Mouse (Mus musculus) MEL (cell line): ENCODE measurements around the gene Gramd2.

Source experiments
- CTCF ChIP-seq, 3 experiments: IDR thresholded peaks in 2 of 3; conservative IDR thresholded peaks in 1 of 3; 2 replicates each; pipeline ENCODE4 v1.5.1; 2011 to 2012; ENCODE audit warnings: low read length in 3 of 3, low read depth in 2 of 3, mild to moderate bottlenecking in 2 of 3, improper control_type of control experiment in 1 of 3, inconsistent platforms in 1 of 3, mixed read lengths in 1 of 3, moderate library complexity in 1 of 3; ENCODE audit not compliant: control insufficient read depth in 1 of 3, insufficient read depth in 1 of 3, poor library complexity in 1 of 3, severe bottlenecking in 1 of 3
- EP300 ChIP-seq, 2 experiments: IDR thresholded peaks; 2 replicates each; pipeline ENCODE4 v1.6.1; 2011; ENCODE audit warnings: improper control_type of control experiment in 2 of 2, low read length in 2 of 2, low read depth in 1 of 2, mild to moderate bottlenecking in 1 of 2
- HCFC1 ChIP-seq: IDR thresholded peaks from 2 replicates; pipeline ENCODE4 v1.6.1; 2012; ENCODE audit warnings: low read depth, mild to moderate bottlenecking, inconsistent platforms, low read length, improper control_type of control experiment, moderate library complexity
- JUND ChIP-seq: IDR thresholded peaks from 2 replicates; pipeline ENCODE4 v1.6.1; 2011; ENCODE audit warnings: low read depth, mild to moderate bottlenecking, improper control_type of control experiment, low read length
- MAFK ChIP-seq: IDR thresholded peaks from 2 replicates; pipeline ENCODE4 v1.6.1; 2011; ENCODE audit warnings: low read depth, mild to moderate bottlenecking, low read length, improper control_type of control experiment, borderline replicate concordance
- POLR2A ChIP-seq, 2 experiments: IDR thresholded peaks; 2 replicates each; pipeline ENCODE4 v1.6.1; 2011 to 2012; ENCODE audit warnings: low read length in 2 of 2, mild to moderate bottlenecking in 2 of 2, control low read depth in 1 of 2, improper control_type of control experiment in 1 of 2, low read depth in 1 of 2, moderate library complexity in 1 of 2; ENCODE audit not compliant: control insufficient read depth in 1 of 2, insufficient read depth in 1 of 2, poor library complexity in 1 of 2
- SIN3A ChIP-seq: IDR thresholded peaks from 2 replicates; pipeline ENCODE4 v1.6.1; 2012; ENCODE audit warnings: low read length, improper control_type of control experiment, inconsistent platforms
- TCF12 ChIP-seq: IDR thresholded peaks from 2 replicates; pipeline ENCODE4 v1.6.1; 2014; ENCODE audit warnings: low read depth, mild to moderate bottlenecking, inconsistent platforms, low read length, improper control_type of control experiment, moderate library complexity
- USF1 ChIP-seq: IDR thresholded peaks from 2 replicates; pipeline ENCODE4 v1.6.1; 2014; ENCODE audit warnings: low read depth, mild to moderate bottlenecking, inconsistent platforms, low read length, improper control_type of control experiment, moderate library complexity
- ZNF384 ChIP-seq: IDR thresholded peaks from 2 replicates; pipeline ENCODE4 v1.6.1; 2012; ENCODE audit warnings: low read depth, mild to moderate bottlenecking, inconsistent platforms, low read length, improper control_type of control experiment

GRCm38 (mm10) chr9:59760515-59760914 is 80.6 kb downstream of the Gramd2 start:
- no peak for TF ChIP-seq MAFK
- TF ChIP-seq ZNF384, result no peak
- no peak for TF ChIP-seq HCFC1
- TF ChIP-seq JUND, result no peak
- no peak for TF ChIP-seq TCF12
- no peak for TF ChIP-seq USF1
- peak; percentile 14 to 61 (median 32); a peak in 3 of 6 replicates for TF ChIP-seq CTCF (IDR thresholded peaks at IDR 0.05 in 2 of 3, conservative IDR thresholded peaks at IDR 0.05 in 1 of 3; ENCODE audit: control insufficient read depth in 1 of 3, insufficient read depth in 1 of 3, low read depth in 2 of 3, low read length in 3 of 3, poor library complexity in 1 of 3, severe bottlenecking in 1 of 3)
- no peak for TF ChIP-seq EP300 (IDR thresholded peaks at IDR 0.05; ENCODE audit: low read depth in 1 of 2, low read length in 2 of 2)
- TF ChIP-seq POLR2A (IDR thresholded peaks at IDR 0.05; ENCODE audit: control insufficient read depth in 1 of 2, insufficient read depth in 1 of 2, low read depth in 1 of 2, low read length in 2 of 2, poor library complexity in 1 of 2), result no peak
- no peak for TF ChIP-seq SIN3A
